Comparison of ENCODE assay signal across 14 mouse cellular contexts in the genomic region with DNA sequence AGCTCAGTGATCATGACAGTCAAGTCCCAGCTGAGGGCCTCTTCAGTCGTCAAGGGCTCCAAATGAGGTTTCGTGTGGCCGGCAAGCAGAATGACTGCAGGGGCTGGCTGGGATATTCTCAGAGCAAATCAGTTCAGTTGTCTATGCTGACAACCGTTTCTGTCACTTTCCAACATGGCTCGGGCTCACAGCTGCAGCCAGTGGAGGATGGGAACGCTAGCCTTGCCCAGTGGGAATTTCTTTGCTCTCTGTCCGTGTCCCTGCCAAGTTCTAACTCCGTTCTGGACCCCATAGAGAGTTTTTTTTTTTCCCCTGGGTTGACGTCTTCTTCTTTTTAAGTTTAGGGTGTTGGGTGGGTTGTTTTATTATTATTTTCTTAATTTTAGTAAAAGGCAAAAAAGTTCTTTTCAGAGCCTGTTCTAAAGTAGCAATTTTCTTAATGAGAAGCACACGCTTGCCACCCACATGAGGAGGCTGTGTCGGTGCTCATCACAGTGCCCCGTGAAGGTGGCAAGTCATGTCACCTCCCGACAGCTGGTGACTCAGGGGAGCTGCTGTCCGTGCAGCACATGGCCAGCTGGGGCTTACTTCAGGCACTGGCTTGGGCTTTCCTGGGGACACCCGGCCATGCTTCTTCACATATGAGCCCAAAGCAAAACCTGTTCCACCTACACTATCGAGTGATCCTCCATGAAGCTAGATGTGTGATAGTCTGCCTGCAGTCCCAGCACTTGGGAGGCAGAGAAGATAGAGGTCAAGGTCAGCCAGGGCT. TPM values are rescaled to one million over a fixed set of nuclear protein-coding genes. Genes with fewer than 3 reads are reported as not detected.
DNase-seq lines count a peak whose midpoint lies in the region; ATAC-seq and TF ChIP-seq lines count a peak whose summit lies in the region.
"Had no signal": no experiment of that assay in that cellular context is flagged by ENCODE, and none has a peak within 500 bp of the region (broad histone marks: within the 10 kb centered on the region; RNA-seq: fewer than 3 reads in every experiment).

No protein-coding gene starts in this region.

- peak overlapping the region; percentile 90 for H3K27ac ChIP-seq in heart, adult 2 months
- H3K27ac ChIP-seq in lung, embryonic 14.5 days (ENCODE audit: low read depth) = no peak overlapping the region
- peak overlapping the region; percentile 44 for H3K27ac ChIP-seq in cortical plate, adult 2 months (ENCODE audit: insufficient read depth, low read length)
- peak overlapping the region; percentile 66 for H3K27ac ChIP-seq in heart, embryonic 16.5 days (ENCODE audit: low read length)
- H3K27ac ChIP-seq: forebrain, embryonic 15.5 days; hindbrain, embryonic 12.5 days; kidney, postnatal 0 days; liver, embryonic 14.5 days had no signal

- peak overlapping the region; percentile 30; the same call in 1 of the 2 replicates for H3K9ac ChIP-seq in heart, adult 2 months (ENCODE audit: low read depth, low read length)
- H3K9ac ChIP-seq in lung, embryonic 14.5 days = no peak overlapping the region
- 0 out of 2 replicates have a peak overlapping the region, but pooled peaks have one; percentile 40 for H3K9ac ChIP-seq in heart, embryonic 16.5 days (ENCODE audit: low read length)
- H3K9ac ChIP-seq: forebrain, embryonic 15.5 days; hindbrain, embryonic 12.5 days; liver, embryonic 14.5 days had no signal

- peaks cover 7% of the 10 kb centered on the region for H3K36me3 ChIP-seq in heart, adult 2 months (ENCODE audit: control insufficient read depth, insufficient read depth, low read length)
- H3K36me3 ChIP-seq in lung, embryonic 14.5 days (ENCODE audit: insufficient read depth) = 0 out of 2 replicates have a peak, but pooled peaks cover 2% of the 10 kb centered on the region
- 0 out of 2 replicates have a peak, but pooled peaks cover 2% of the 10 kb centered on the region for H3K36me3 ChIP-seq in heart, embryonic 16.5 days (ENCODE audit: control insufficient read depth, insufficient read depth)
- H3K36me3 ChIP-seq: forebrain, embryonic 15.5 days; hindbrain, embryonic 12.5 days had no signal

- H3K4me1 ChIP-seq in heart, adult 2 months (ENCODE audit: control insufficient read depth, insufficient read depth, low read length) = peaks cover 51% of the 10 kb centered on the region
- peaks cover 16% of the 10 kb centered on the region for H3K4me1 ChIP-seq in lung, embryonic 14.5 days (ENCODE audit: insufficient read depth)
- peaks cover 23% of the 10 kb centered on the region for H3K4me1 ChIP-seq in cortical plate, adult 2 months (ENCODE audit: control insufficient read depth, insufficient read depth, low read length)
- peaks cover 75% of the 10 kb centered on the region for H3K4me1 ChIP-seq in heart, embryonic 16.5 days (ENCODE audit: control insufficient read depth, insufficient read depth, low read length)

- H3K79me2 ChIP-seq in heart, adult 2 months (replicated peaks; ENCODE audit: control insufficient read depth, insufficient read depth, low read length) = peaks cover 2% of the 10 kb centered on the region

- no peak for TF ChIP-seq POLR2A in heart, adult 2 months (IDR thresholded peaks at IDR 0.05; ENCODE audit: insufficient read depth, low read depth, low read length)
- no peak for TF ChIP-seq POLR2A in cortical plate, adult 2 months (IDR thresholded peaks at IDR 0.05; ENCODE audit: extremely low read depth, insufficient read depth, low read length)

- DNase-seq in heart, adult 2 months = peak in 1 of 2 experiments; percentile 63
- DNase-seq in heart, adult 8-10 months (ENCODE audit: low spot score) = no peak
- peak; percentile 67 for DNase-seq in lung, embryonic 14.5 days
- no peak for DNase-seq in lung, adult 18-20 months
- DNase-seq in embryo, embryonic 10 days (ENCODE audit: low spot score) = no peak
- DNase-seq in cerebellum, adult 9-11 months = no peak
- DNase-seq: cerebellum, adult 18-20 months had no signal

- no peaks in the 10 kb centered on the region for H3K27me3 ChIP-seq in heart, adult 2 months (ENCODE audit: control insufficient read depth, insufficient read depth, low read length)
- H3K27me3 ChIP-seq in lung, embryonic 14.5 days (ENCODE audit: insufficient read depth, low read length) = no peaks in the 10 kb centered on the region
- no peaks in the 10 kb centered on the region for H3K27me3 ChIP-seq in heart, embryonic 16.5 days (ENCODE audit: control insufficient read depth, insufficient read depth, low read length)
- H3K27me3 ChIP-seq: forebrain, embryonic 15.5 days; hindbrain, embryonic 12.5 days had no signal

- no peak for TF ChIP-seq CTCF in heart, adult 2 months (IDR thresholded peaks at IDR 0.05)
- no peak for TF ChIP-seq CTCF in lung, embryonic 14.5 days (IDR thresholded peaks at IDR 0.05; ENCODE audit: low read depth)
- no peak for TF ChIP-seq CTCF in cortical plate, adult 2 months (IDR thresholded peaks at IDR 0.05; ENCODE audit: extremely low read depth, insufficient read depth, low read length)

- H3K4me3 ChIP-seq in heart, adult 2 months = no peak overlapping the region
- no peak overlapping the region for H3K4me3 ChIP-seq in lung, embryonic 14.5 days (ENCODE audit: low read depth, low read length)
- no peak overlapping the region for H3K4me3 ChIP-seq in cortical plate, adult 2 months (ENCODE audit: insufficient read depth, low read length)
- H3K4me3 ChIP-seq in heart, embryonic 16.5 days (ENCODE audit: low read length) = no peak overlapping the region
- H3K4me3 ChIP-seq: forebrain, embryonic 15.5 days; hindbrain, embryonic 12.5 days had no signal

- WGBS in heart, adult 2 months = 45% methylated on average over 16 of the region's 16 CpGs
- WGBS in lung, embryonic 14.5 days = 48% methylated on average over 16 of the region's 16 CpGs
- 48% methylated on average over 16 of the region's 16 CpGs for WGBS in heart, embryonic 16.5 days

- H3K4me2 ChIP-seq in lung, embryonic 14.5 days = no peak overlapping the region
- no peak overlapping the region for H3K4me2 ChIP-seq in heart, embryonic 16.5 days (ENCODE audit: low read depth, low read length)
- H3K4me2 ChIP-seq: forebrain, embryonic 15.5 days; hindbrain, embryonic 12.5 days had no signal

- intact Hi-C loops in heart, adult 2 months (cut with DNase I) = no loop called here

- 0 out of 2 replicates have a peak, but pooled peaks have one; percentile 22 for TF ChIP-seq EP300 in heart, adult 2 months (IDR thresholded peaks at IDR 0.05; ENCODE audit: insufficient read depth, low read depth, low read length)

- ATAC-seq in lung, embryonic 14.5 days (ENCODE audit: insufficient read depth) = 0 out of 2 replicates have a peak, but pooled peaks have one; percentile 42
- ATAC-seq in heart, embryonic 16.5 days (replicated peaks; ENCODE audit: extremely low read depth, insufficient read depth, low FRiP score) = no peak
- ATAC-seq: forebrain, embryonic 15.5 days; intestine, embryonic 16.5 days had no signal

- H3K9me3 ChIP-seq in lung, embryonic 14.5 days (ENCODE audit: low read depth, low read length) = no peaks in the 10 kb centered on the region
- no peaks in the 10 kb centered on the region for H3K9me3 ChIP-seq in heart, embryonic 16.5 days (replicated peaks; ENCODE audit: control insufficient read depth, low read length)
- H3K9me3 ChIP-seq: forebrain, embryonic 15.5 days; hindbrain, embryonic 12.5 days had no signal

RNA-seq across cellular contexts. Expression of gene Pitpnm2, which starts 25.1 kb away (rescaled TPM):
- 10 to 100 TPM; 40.1 TPM for total RNA-seq in heart, adult 2 months (2021)
- 34.9 and 37.7 TPM in 2 replicates for polyA plus RNA-seq in heart, adult 2 months (2012; rRNA removed)
- total RNA-seq in heart, adult 8-10 months (2022) = 10 to 100 TPM; 39.8 to 52.2 (median 44.5) TPM
- polyA plus RNA-seq in lung, embryonic 14.5 days (2014; fragmentation: Nextera tagmentation; extraction: Ambion mirVana) = 8.8 and 9.8 TPM in 2 replicates
- 178 and 196 TPM in 2 replicates for polyA plus RNA-seq in cortical plate, adult 2 months (2012; rRNA removed)
- polyA plus RNA-seq in heart, embryonic 16.5 days (2015; fragmentation: Nextera tagmentation; extraction: Ambion mirVana) = 6.9 and 7.3 TPM in 2 replicates
